Mouse (Mus musculus) bone marrow, adult 2 months (tissue): ENCODE measurements around the gene Lysmd1.

Experiments
- CTCF ChIP-seq: fragments of 200-500 bp; IDR thresholded peaks from 2 replicates; pipeline ENCODE4 v1.5.1; 2011; ENCODE audit warnings: low read length, control low read depth; ENCODE audit not compliant: control insufficient read depth, insufficient read depth
- POLR2A ChIP-seq: fragments of 200-500 bp; IDR thresholded peaks from 2 replicates; pipeline ENCODE4 v1.6.1; 2011; ENCODE audit warnings: low read depth, mild to moderate bottlenecking, control low read depth, low read length, borderline replicate concordance; ENCODE audit not compliant: control insufficient read depth

GRCm38 (mm10) chr3:95178948-95179347, 45.1 kb downstream of the Lysmd1 start:
- TF ChIP-seq CTCF: no peak
- TF ChIP-seq POLR2A: no peak
